Mouse (Mus musculus): ENCODE results near the gene Lgals1.
"Not testable (repeated sequence)": the region's sequence is repeated elsewhere in the genome, so short reads cannot be mapped to it uniquely, and the experiment has no call there.

DNA sequence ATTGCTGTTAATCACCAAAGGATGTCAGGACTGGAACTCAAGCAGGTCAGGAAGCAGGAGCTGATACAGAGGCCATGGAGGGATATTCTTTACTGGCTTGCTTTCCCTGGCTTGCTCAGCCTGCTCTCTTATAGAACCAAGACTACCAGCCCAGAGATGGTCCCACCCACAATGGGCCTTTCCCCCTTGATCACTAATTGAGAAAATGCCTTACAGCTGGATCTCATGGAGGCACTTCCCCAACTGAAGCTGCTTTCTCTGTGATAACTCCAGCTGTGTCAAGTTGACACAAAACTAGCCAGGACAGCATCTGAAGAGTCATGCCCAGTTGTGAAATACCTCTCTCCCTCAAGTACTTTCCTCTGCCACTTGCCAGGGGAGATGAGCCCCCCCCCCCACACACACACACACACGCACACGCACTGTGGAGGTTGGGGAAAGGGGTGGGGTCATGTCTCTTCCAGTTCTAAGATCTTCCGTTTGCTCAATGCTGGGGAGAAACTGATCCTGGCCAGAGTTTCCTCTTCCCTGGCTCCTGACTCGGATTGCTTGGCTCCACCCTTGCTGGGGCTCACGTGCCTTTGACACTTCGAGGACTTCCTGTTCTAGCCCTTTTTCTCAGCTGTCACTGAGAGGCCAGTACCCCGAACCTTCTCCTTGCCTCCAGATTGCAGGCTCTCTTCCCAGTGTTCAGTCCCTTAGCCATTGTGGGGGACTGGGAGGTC is 47.6 kb upstream of the Lgals1 start:
- TF ChIP-seq MYOG (IDR thresholded peaks at IDR 0.05; ENCODE audit: control insufficient read depth in 1 of 3, insufficient read depth in 1 of 3, insufficient read length in 2 of 3, low read depth in 2 of 3); CEBPB (IDR thresholded peaks at IDR 0.05; ENCODE audit: insufficient read depth, poor library complexity, severe bottlenecking); POLR2AphosphoS2 (IDR thresholded peaks at IDR 0.05; ENCODE audit: insufficient read length, low read depth); POLR2A (IDR thresholded peaks at IDR 0.05; ENCODE audit: insufficient read length, low read depth); USF1 (IDR thresholded peaks at IDR 0.05; ENCODE audit: low read depth); MAX (IDR thresholded peaks at IDR 0.05; ENCODE audit: low read depth): not testable (repeated sequence)
